Mouse (Mus musculus) spleen, postnatal 10 days (tissue): ENCODE data around the gene Gm11939.
"Not testable (repeated sequence)": the region's sequence is repeated elsewhere in the genome, so short reads cannot be mapped to it uniquely, and the experiment has no call there.

ENCODE experiments used
- DNase-seq, 2 experiments: peaks; one replicate each; pipeline ENCODE4 v3.0.0; 2021 to 2022; ENCODE audit warnings: low spot score in 2 of 2

Gm11939 gene

DNA sequence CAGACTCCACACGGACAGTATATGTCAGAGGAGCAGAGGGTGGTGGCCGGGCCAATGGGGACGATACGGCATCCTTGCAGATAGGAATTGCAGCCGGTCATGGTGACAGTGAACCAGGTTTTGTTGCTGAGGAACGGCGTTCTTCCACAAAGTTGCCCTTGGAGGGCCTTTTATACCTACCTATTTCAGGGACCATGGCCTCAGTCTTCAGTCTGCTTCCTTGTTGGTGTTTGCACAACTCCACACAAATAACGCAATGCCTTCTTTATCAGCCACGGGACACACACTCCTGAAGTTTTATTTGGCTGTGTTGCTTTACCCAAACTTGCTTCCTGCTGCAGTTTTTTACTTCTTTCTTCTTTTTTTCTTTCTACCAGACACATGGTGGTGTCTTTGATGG is at the start of gene Gm11939:
Gm11939 (minus strand) TSS at position 101 of the 400 bp plus-strand sequence.
- DNase-seq, result no peak

GRCm38 (mm10) chr11:99603208-99603607 is 43.9 kb upstream of the Gm11939 start, which contains the start of gene Gm11938:
TSS of gene Gm11938 (minus strand) at chr11:99603308.
- DNase-seq, result not testable (repeated sequence)

DNA sequence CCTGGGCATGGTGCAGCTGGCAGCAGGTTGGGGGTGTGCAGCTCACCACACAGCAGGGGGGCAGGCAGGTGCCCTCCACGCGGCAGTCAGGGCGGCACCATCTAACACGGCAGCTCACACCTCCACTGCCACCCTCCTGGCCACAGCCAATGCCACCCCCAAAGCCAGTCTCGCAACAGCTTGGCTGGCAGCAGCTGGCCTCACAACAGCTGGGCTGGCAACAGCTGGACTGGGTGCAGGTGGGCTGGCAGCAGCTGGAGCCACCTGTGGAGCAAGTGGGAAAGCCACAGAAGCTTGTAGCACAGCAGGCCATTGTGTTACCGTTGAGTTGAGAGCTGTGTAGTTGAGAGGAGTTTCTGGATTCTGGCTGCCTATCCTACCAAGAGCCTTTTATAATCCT is 38.5 kb upstream of the Gm11939 start, which contains the start of gene Krtap9-3:
Krtap9-3 (minus strand) TSS at position 364 of the 400 bp plus-strand sequence.
- not testable (repeated sequence) for DNase-seq

- no peak for DNase-seq
Observed at GRCm38 (mm10) chr11:99590981-99591380, 31.7 kb upstream of the Gm11939 start, which contains the start of gene Krtap1-3. TSS of gene Krtap1-3 (minus strand) at chr11:99591339.

DNA sequence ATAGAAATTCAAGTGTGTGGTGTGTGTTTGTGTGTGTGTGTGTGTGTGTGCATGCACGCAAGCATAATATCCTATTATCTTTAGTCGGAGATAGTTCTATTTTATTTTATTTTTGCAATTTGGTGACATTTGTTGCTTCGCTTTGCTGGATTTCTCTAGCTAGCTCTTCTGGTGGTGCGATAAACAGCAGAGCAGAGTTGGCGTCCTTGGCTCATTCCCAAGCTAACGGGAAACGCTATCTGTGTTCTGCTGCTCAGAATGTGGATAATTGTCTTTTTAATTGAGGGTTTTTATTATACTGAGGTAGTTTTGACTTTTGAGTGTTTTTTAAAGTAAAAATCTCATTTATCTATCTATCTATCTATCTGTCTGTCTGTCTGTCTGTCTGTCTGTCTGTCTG is 25.8 kb upstream of the Gm11939 start:
- no peak for DNase-seq

- no peak for DNase-seq
Observed at GRCm38 (mm10) chr11:99583245-99583704, 24.0 kb upstream of the Gm11939 start, which contains the start of gene Krtap1-4. TSS of gene Krtap1-4 (minus strand) at chr11:99583654.

GRCm38 (mm10) chr11:99581564-99581963 is 22.3 kb upstream of the Gm11939 start:
- no peak for DNase-seq

DNA sequence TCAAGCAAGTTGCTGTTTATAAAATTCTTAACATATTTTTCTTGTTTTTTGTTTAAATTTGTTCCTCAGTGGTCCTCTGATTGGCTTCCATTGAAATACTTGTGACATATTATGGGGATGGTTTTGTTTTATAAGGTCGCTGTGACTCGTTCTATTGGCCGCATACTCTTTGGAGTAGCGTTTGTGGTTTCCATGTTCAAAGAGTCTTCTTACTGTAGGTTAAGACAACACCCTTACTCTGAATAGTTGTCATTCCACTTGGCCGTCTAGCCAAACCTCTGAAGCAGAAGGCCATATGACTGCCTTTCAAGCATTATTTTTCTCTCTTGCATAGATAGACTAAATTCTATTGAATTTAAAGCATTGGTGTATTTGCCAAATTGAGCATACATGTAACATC is 21.8 kb upstream of the Gm11939 start:
- DNase-seq, result no peak

GRCm38 (mm10) chr11:99580636-99581035 is 21.4 kb upstream of the Gm11939 start, which contains the start of gene Krtap1-5:
TSS of gene Krtap1-5 (minus strand) at chr11:99581016.
- DNase-seq, result no peak

DNA sequence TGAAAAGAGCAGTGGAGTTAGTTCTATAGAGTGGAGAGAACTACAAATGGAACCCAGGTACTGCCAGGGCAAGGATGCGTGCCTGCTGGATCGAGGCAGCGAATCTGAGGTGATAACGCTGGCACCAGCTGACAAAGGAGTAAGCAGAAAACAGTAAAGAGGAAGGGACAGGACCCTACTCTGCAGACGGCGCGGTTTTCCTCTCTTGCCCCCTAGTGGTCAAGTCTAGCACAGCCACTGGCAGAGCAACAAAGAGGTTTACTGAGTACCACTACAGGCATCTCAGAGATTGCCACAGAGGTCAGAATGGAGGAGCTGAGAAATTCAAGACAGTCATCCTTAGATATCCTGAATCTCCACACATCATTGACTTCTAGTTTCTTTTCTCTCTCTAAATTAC is 14.8 kb upstream of the Gm11939 start:
- peak; percentile 16 to 61 for DNase-seq

- DNase-seq, result no peak
Observed at GRCm38 (mm10) chr11:99573164-99573563, 13.9 kb upstream of the Gm11939 start.

- DNase-seq, result no peak
Observed at GRCm38 (mm10) chr11:99566530-99566929, 7.3 kb upstream of the Gm11939 start, which contains the start of gene Krtap3-1. TSS of gene Krtap3-1 (minus strand) at chr11:99566630.

- DNase-seq, result no peak
Observed at GRCm38 (mm10) chr11:99562580-99562979, 3.3 kb upstream of the Gm11939 start.

- no peak for DNase-seq
Observed at GRCm38 (mm10) chr11:99557976-99558745, 1.1 kb downstream of the Gm11939 start.

GRCm38 (mm10) chr11:99556753-99557152 is 2.5 kb downstream of the Gm11939 start, which contains the start of gene Krtap3-2:
TSS of gene Krtap3-2 (minus strand) at chr11:99556853.
- no peak for DNase-seq

- no peak for DNase-seq
Observed at GRCm38 (mm10) chr11:99556195-99556594, 3.1 kb downstream of the Gm11939 start.

GRCm38 (mm10) chr11:99550765-99551164 is 8.5 kb downstream of the Gm11939 start, which contains the start of gene Krtap3-3:
TSS of gene Krtap3-3 (minus strand) at chr11:99550865.
- no peak for DNase-seq

DNA sequence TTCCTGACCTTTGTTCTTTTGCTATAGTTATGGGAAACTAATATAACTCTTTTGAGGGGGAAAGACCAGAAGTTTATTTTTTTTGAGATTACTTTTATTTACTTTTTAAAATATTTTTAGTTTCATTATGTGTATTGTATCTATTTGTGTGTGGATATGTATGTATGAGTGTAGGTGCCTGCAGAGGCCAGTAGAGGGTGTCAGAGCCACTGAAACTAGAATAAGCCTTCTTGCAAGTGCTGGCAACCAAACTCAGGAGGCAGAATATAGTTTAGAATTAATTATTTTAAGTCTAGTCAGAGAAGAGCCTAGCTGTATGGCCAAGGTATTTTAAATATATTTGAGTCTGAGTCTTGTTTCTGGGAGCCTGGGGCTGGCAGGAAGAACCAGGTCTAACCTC is 11.4 kb downstream of the Gm11939 start:
- DNase-seq, result no peak

DNA sequence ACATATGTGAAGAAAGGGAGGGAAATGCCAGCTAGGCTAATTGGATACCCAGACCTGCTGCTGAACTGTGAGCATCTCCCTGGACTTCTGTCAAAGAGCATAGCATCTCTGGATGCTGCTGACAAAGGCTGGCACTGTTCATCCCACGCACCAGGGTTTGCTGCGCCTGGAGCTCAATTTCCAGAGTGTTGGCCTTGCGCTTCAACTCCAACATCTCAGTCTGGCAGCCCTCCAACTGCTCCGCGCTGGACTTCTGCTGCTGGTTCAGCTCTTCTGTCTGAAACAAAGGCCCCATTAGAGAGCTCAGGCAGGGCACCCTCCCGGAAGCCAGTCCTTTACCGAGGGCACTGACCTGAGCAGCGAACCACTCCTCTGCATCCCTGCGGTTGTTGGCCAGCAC is 19.5 kb downstream of the Gm11939 start:
- peak in 1 of 2 experiments; percentile 16 for DNase-seq

- no peak for DNase-seq
Observed at GRCm38 (mm10) chr11:99521288-99521860, 37.9 kb downstream of the Gm11939 start, which contains the start of gene Krt39. TSS of gene Krt39 (minus strand) at chr11:99521338.

DNA sequence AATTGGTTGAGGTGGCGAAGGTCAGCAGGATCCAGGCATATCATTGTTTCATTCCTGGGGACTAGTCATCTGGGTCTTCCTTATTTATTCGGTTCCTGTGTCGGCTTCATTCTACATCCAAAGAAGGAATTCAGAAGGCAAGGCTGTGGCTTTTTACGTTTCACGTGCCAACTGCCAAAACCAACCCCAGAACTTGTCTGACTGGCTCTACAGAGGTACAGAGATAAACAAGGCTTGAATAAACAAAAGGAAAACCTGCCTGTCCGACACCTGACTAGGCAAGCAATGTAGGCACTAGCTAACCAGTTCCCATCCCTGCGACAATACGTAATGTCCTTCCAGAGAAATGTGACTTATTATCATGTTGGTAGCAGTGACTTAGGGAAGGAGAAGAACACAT is 45.2 kb downstream of the Gm11939 start:
- no peak for DNase-seq
